Mouse (Mus musculus) 3T3-L1 (cell line): Measurements from ENCODE around the gene Fam187a.

ENCODE experiments used
- DNase-seq: peaks from one replicate; pipeline ENCODE4 v3.0.0-alpha.2; 2015; ENCODE audit warnings: low read depth, low spot score

Fam187a gene

GRCm38 (mm10) chr11:102894716-102895115 is 9.7 kb downstream of the Fam187a start:
- DNase-seq = peak; percentile 81

DNA sequence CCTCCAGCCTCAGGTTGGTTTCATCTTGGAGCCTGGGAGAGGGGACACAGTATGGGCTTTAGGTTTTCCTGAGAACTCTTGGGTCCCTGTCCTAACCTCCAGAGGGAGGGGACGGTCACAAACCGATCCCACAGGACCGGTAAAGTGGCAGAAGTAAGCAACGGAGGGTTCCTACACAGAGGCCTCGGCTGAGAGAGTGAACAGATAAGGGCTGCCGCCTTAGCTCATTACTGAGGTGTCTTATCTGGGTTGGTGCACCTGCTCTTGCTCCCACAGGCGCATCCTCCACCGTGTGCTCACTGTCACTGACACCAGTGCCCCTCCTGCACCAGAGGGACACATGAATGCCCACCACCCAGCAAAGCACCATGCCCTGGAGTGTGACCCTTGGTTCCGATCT is 10.8 kb downstream of the Fam187a start:
- no peak for DNase-seq

DNA sequence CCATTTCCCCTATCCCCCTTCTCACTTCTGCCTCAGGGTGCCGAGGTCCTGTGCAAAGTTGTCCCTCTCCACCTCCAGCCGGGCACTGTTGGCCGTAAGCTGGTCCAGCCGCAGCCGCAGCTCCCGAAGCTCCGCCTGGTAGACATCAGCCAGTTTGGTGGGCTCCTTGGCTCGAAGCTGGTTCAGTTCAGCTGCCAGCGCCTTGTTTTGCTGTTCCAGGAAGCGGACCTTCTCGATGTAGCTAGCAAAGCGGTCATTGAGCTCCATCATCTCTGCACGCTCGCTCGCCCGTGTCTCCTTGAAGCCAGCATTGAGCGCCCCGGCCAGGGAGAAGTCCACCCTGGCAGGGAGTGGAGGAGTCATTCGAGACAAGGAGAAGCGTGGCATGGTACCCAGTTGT is 11.7 kb downstream of the Fam187a start:
- no peak for DNase-seq

DNA sequence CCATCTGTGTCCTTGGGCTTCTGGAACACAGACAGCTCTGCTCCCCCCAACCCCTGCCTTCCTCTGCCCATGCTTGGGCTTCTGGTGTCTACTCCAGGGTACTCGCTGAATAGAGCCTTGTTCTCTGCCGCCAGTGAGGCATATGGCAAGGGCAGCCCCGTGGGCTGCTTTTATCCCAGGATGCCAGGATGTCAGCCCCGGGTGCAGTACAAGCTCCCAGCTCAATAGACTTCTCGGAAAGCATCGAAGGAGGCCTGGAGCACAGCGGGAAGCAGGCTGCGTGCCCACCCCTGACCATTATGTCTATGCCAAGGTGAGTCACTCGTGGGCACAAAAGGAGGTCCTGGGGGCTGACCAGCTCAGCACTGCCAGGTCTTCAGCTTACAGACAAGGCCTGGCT is 13.4 kb downstream of the Fam187a start:
- DNase-seq = no peak

DNA sequence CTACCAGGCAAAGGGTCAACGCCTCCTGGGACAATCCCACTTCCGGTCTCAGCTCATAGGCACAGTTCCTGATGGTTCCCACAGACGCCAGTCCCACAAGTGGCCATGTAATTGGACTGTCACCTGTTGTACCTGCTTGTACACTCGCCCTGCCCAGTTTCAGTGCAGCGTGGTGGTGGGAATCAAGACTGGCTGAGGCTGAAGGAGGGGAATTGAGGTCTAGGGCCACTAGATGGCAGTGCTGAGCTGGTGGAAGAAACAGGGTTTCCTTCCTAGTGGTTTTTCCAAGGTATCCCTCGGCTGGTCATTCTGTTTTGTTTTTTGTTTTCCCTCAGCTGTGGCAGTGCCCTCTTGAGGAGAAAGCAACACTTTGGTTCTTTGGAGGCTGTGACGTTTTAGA is 15.8 kb downstream of the Fam187a start, which contains the start of gene Gfap:
Gfap (minus strand) TSS at position 150 of the 400 bp plus-strand sequence.
- peak; percentile 96 for DNase-seq

- no peak for DNase-seq
Measured at GRCm38 (mm10) chr11:102901199-102901598, 16.2 kb downstream of the Fam187a start.

- DNase-seq = no peak
Measured at GRCm38 (mm10) chr11:102902107-102902506, 17.1 kb downstream of the Fam187a start.

GRCm38 (mm10) chr11:102903654-102904053 is 18.7 kb downstream of the Fam187a start:
- no peak for DNase-seq

- no peak for DNase-seq
Measured at GRCm38 (mm10) chr11:102911376-102911775, 26.4 kb downstream of the Fam187a start.

DNA sequence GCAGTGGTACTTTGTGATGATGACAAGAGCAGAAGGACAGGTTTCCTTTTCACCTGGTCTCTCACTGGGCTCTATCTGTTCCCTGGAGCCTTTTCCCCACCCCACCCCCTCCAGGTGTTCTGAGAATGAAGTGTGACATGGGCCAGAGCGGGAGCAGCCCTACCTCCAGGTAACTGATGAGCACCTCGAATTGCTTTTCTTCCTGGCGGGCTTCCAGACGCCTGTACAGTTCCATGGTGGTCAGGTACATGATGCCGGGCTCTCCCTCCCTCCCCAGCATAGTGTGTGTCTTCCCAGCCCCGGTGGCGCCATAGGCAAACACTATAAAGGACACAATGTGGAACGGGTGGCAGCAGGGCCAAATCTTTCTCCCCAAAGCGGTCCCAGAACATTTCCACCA is 30.4 kb downstream of the Fam187a start:
- DNase-seq = no peak

- DNase-seq = peak; percentile 65
Measured at GRCm38 (mm10) chr11:102918077-102918476, 33.1 kb downstream of the Fam187a start.

DNA sequence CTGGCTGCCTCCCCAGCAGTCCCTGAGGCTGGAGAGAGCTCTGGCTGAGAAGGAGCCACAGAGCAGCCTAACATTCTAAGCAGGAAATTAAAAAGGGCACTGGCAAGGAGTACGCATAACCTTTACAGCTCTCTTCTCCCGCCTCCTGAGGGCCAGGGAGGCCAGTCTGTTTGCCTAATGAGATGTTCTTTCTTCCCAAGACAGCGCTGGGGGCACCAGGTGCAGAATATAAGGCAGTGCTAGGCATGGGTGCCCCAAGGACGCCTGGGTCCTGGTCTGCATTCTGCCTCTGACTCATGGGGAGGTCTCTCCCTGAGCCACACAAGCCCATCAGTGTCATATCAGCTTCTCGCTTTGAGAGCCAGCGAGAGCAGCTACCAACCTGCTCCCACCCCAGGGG is 36.5 kb downstream of the Fam187a start:
- no peak for DNase-seq

- peak; percentile 99 for DNase-seq
Measured at GRCm38 (mm10) chr11:102924557-102925350, 39.8 kb downstream of the Fam187a start, which contains the start of gene Kif18b. Gene Kif18b (minus strand): TSS chr11:102925124.

- DNase-seq = peak; percentile 80
Measured at GRCm38 (mm10) chr11:102925351-102925717, 40.4 kb downstream of the Fam187a start.

DNA sequence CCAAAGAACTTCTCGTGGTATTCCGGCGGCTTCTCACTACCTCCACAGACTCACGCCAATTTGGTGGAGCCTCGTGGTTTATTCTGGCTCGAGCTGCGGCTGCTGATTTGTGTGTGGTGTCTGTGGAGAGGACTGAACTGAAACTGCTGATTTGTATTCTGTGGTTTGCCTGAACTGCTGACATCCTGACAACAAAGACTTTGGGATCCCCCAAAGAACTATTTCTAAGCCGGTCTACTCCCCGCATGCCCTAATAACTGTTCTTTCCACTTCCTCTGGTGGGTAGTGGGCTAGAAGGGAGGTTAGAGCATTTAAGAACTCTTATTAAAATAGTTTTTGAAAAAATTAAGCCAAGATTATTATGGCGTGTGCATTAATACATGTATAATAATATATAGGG is 45.7 kb downstream of the Fam187a start:
- DNase-seq = no peak

DNA sequence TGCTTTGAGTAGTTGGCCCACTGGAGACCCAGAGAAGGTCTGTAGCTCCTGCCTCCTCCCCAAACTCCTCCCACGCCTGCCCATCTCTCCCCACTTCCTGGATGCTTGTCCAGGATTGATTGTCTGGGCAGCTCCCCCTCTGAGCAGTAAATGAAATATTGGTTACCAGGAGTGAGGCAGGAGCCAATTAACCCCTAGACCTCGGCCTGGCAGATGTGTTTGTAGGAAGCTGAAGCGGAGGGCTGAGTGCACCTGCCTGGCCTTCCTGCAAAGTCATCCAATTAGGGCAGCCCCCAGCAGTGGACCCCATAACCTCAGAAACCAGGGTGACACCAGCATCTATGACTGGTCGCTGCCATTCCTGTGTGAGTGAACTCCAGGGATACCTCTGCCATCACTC is 51.3 kb downstream of the Fam187a start:
- no peak for DNase-seq
